Mouse (Mus musculus) CH12.LX (cell line): ENCODE results near the gene Phyhd1. TPM values are rescaled to one million over a fixed set of nuclear protein-coding genes. Genes with fewer than 3 reads are reported as not detected.

Source experiments
- DNase-seq: peaks from one replicate; pipeline ENCODE4 v3.0.0-alpha.2; 2013; ENCODE audit errors: extremely low read depth
- H3K27ac ChIP-seq: 2 replicates; pipeline ENCODE4 v1.5.1; 2012; ENCODE audit warnings: low read depth, mild to moderate bottlenecking, control low read depth, moderate library complexity; ENCODE audit not compliant: insufficient read depth
- H3K27me3 ChIP-seq: replicated peaks from 2 replicates; pipeline ENCODE3; 2012; ENCODE audit warnings: inconsistent platforms
- H3K36me3 ChIP-seq, 2 experiments: replicated peaks in 1 of 2; 2 replicates each; pipeline versions ENCODE3 to v1.6.1; 2012; ENCODE audit warnings: inconsistent platforms in 1 of 2, low read length in 1 of 2, mild to moderate bottlenecking in 1 of 2, mixed read lengths in 1 of 2, moderate library complexity in 1 of 2; ENCODE audit not compliant: control insufficient read depth in 1 of 2, insufficient read depth in 1 of 2
- H3K4me1 ChIP-seq, 2 experiments: 2 replicates each; pipeline ENCODE4 v1.6.1; 2012; ENCODE audit warnings: inconsistent platforms in 1 of 2, moderate library complexity in 1 of 2; ENCODE audit not compliant: insufficient read depth in 2 of 2, control insufficient read depth in 1 of 2
- H3K4me2 ChIP-seq: 2 replicates; pipeline ENCODE4 v1.6.1; 2012; ENCODE audit warnings: low read depth, mild to moderate bottlenecking, control low read depth; ENCODE audit not compliant: poor library complexity, insufficient read depth, severe bottlenecking
- H3K4me3 ChIP-seq, 3 experiments: fragments of 150-350 bp in 1 of 3; sonication (generic) in 1 of 3; replicated peaks in 1 of 3; 2 replicates each; pipeline versions ENCODE3 to v1.5.1; 2011 to 2012; ENCODE audit warnings: low read depth in 2 of 3, low read length in 2 of 3, mild to moderate bottlenecking in 2 of 3, moderate library complexity in 2 of 3, control low read depth in 1 of 3, improper control_type of control experiment in 1 of 3, inconsistent platforms in 1 of 3, mixed read lengths in 1 of 3; ENCODE audit not compliant: poor library complexity in 1 of 3
- H3K79me2 ChIP-seq: replicated peaks from 2 replicates; pipeline ENCODE4 v1.6.1; 2012; ENCODE audit warnings: mild to moderate bottlenecking, moderate library complexity; ENCODE audit not compliant: control insufficient read depth, poor library complexity, insufficient read depth, severe bottlenecking; ENCODE audit errors: extremely low read depth
- H3K9ac ChIP-seq: 2 replicates; pipeline ENCODE4 v1.6.1; 2012; ENCODE audit warnings: low read depth, mild to moderate bottlenecking, control low read depth, moderate library complexity; ENCODE audit not compliant: insufficient read depth
- H3K9me3 ChIP-seq: replicated peaks from 2 replicates; pipeline ENCODE3; 2012; ENCODE audit warnings: low read length, inconsistent platforms, mixed read lengths
- CHD1 ChIP-seq: IDR thresholded peaks from 2 replicates; pipeline ENCODE4 v1.6.1; 2012; ENCODE audit warnings: low read depth, low read length, improper control_type of control experiment, inconsistent platforms
- CHD2 ChIP-seq: IDR thresholded peaks from 2 replicates; pipeline ENCODE4 v1.6.1; 2011; ENCODE audit warnings: low read length, improper control_type of control experiment
- CTCF ChIP-seq, 2 experiments: IDR thresholded peaks in 1 of 2; conservative IDR thresholded peaks in 1 of 2; 2 replicates each; pipeline ENCODE4 v1.5.1; 2011 to 2012; ENCODE audit warnings: low read depth in 2 of 2, low read length in 2 of 2, improper control_type of control experiment in 1 of 2, inconsistent platforms in 1 of 2, mild to moderate bottlenecking in 1 of 2, moderate library complexity in 1 of 2
- EP300 ChIP-seq: IDR thresholded peaks from 2 replicates; pipeline ENCODE4 v1.6.1; 2011; ENCODE audit warnings: low read length, improper control_type of control experiment
- GABPA ChIP-seq: IDR thresholded peaks from 2 replicates; pipeline ENCODE4 v1.6.1; 2012; ENCODE audit warnings: low read depth, low read length, improper control_type of control experiment, inconsistent platforms; ENCODE audit not compliant: insufficient replicate concordance
- HCFC1 ChIP-seq: IDR thresholded peaks from 2 replicates; pipeline ENCODE4 v1.6.1; 2012; ENCODE audit warnings: low read depth, mild to moderate bottlenecking, inconsistent platforms, low read length, improper control_type of control experiment
- JUN ChIP-seq: IDR thresholded peaks from 2 replicates; pipeline ENCODE4 v1.6.1; 2011; ENCODE audit warnings: low read depth, mild to moderate bottlenecking, low read length, improper control_type of control experiment, moderate library complexity; ENCODE audit not compliant: insufficient read depth
- JUND ChIP-seq: conservative IDR thresholded peaks from 2 replicates; pipeline ENCODE4 v1.6.1; 2011; ENCODE audit warnings: low read depth, low read length, improper control_type of control experiment
- KAT2A ChIP-seq: IDR thresholded peaks from 2 replicates; pipeline ENCODE4 v1.6.1; 2012; ENCODE audit warnings: low read length, improper control_type of control experiment, inconsistent platforms; ENCODE audit not compliant: insufficient replicate concordance
- MAX ChIP-seq: IDR thresholded peaks from 2 replicates; pipeline ENCODE4 v1.6.1; 2011; ENCODE audit warnings: low read length, improper control_type of control experiment
- MEF2A ChIP-seq: IDR thresholded peaks from 2 replicates; pipeline ENCODE4 v1.6.1; 2014; ENCODE audit warnings: low read depth, mild to moderate bottlenecking, inconsistent platforms, low read length, improper control_type of control experiment, borderline replicate concordance
- MXI1 ChIP-seq: IDR thresholded peaks from 2 replicates; pipeline ENCODE4 v1.6.1; 2011; ENCODE audit warnings: mild to moderate bottlenecking, low read depth, low read length, improper control_type of control experiment
- MYC ChIP-seq: IDR thresholded peaks from 2 replicates; pipeline ENCODE4 v1.6.1; 2011; ENCODE audit warnings: low read depth, mild to moderate bottlenecking, improper control_type of control experiment, low read length
- NELFE ChIP-seq: IDR thresholded peaks from 2 replicates; pipeline ENCODE4 v1.6.1; 2011; ENCODE audit warnings: low read depth, low read length, improper control_type of control experiment
- NRF1 ChIP-seq: IDR thresholded peaks from 2 replicates; pipeline ENCODE4 v1.6.1; 2014; ENCODE audit warnings: low read depth, mild to moderate bottlenecking, inconsistent platforms, low read length, improper control_type of control experiment, moderate library complexity
- PAX5 ChIP-seq: IDR thresholded peaks from 2 replicates; pipeline ENCODE4 v1.6.1; 2012; ENCODE audit warnings: low read length, inconsistent platforms, mixed read lengths
- POLR2A ChIP-seq: IDR thresholded peaks from 2 replicates; pipeline ENCODE4 v1.6.1; 2011; ENCODE audit warnings: low read depth, mild to moderate bottlenecking, improper control_type of control experiment, low read length
- POLR2AphosphoS2 ChIP-seq: IDR thresholded peaks from 2 replicates; pipeline ENCODE4 v1.6.1; 2011; ENCODE audit warnings: low read depth, low read length, improper control_type of control experiment
- RAD21 ChIP-seq: IDR thresholded peaks from 2 replicates; pipeline ENCODE4 v1.6.1; 2011; ENCODE audit warnings: low read depth, mild to moderate bottlenecking, low read length, improper control_type of control experiment, moderate library complexity
- RCOR1 ChIP-seq: conservative IDR thresholded peaks from 2 replicates; pipeline ENCODE4 v1.6.1; 2012; ENCODE audit warnings: low read depth, mild to moderate bottlenecking, inconsistent platforms, low read length, improper control_type of control experiment
- SMC3 ChIP-seq: IDR thresholded peaks from 2 replicates; pipeline ENCODE4 v1.6.1; 2011; ENCODE audit warnings: low read depth, low read length, improper control_type of control experiment
- TBP ChIP-seq: conservative IDR thresholded peaks from 2 replicates; pipeline ENCODE4 v1.6.1; 2011; ENCODE audit warnings: low read depth, low read length, improper control_type of control experiment
- TCF12 ChIP-seq: IDR thresholded peaks from 2 replicates; pipeline ENCODE4 v1.6.1; 2014; ENCODE audit warnings: low read depth, mild to moderate bottlenecking, inconsistent platforms, low read length, improper control_type of control experiment
- UBTF ChIP-seq: IDR thresholded peaks from 2 replicates; pipeline ENCODE4 v1.6.1; 2012; ENCODE audit warnings: low read depth, mild to moderate bottlenecking, inconsistent platforms, low read length, improper control_type of control experiment, moderate library complexity
- USF1 ChIP-seq: IDR thresholded peaks from 2 replicates; pipeline ENCODE4 v1.6.1; 2014; ENCODE audit warnings: low read depth, mild to moderate bottlenecking, inconsistent platforms, low read length, improper control_type of control experiment
- ZC3H11A ChIP-seq: IDR thresholded peaks from 2 replicates; pipeline ENCODE4 v1.6.1; 2012; ENCODE audit warnings: low read depth, mild to moderate bottlenecking, inconsistent platforms, low read length, improper control_type of control experiment
- ZKSCAN1 ChIP-seq: IDR thresholded peaks from 2 replicates; pipeline ENCODE4 v1.6.1; 2012; ENCODE audit warnings: low read depth, inconsistent platforms, low read length, improper control_type of control experiment, borderline replicate concordance
- ZNF384 ChIP-seq: IDR thresholded peaks from 2 replicates; pipeline ENCODE4 v1.6.1; 2012; ENCODE audit warnings: low read depth, low read length, improper control_type of control experiment, inconsistent platforms
- dilution Hi-C: fragments of 300-500 bp; cut with MboI; formaldehyde crosslinking; loops from 2 replicates; pipeline ENCODE4 v1.14.3; 2020; ENCODE audit warnings: low sequenced_read_pairs; ENCODE audit not compliant: extremely low pct_unique_long_range_greater_than_20kb, extremely low pct_ligation_motif_present
- in situ Hi-C: fragments of 300-500 bp; cut with MboI; formaldehyde crosslinking; loops from 3 replicates; pipeline ENCODE4 v1.14.3; 2019; ENCODE audit warnings: low sequenced_read_pairs, low pct_ligation_motif_present, low pct_unique_long_range_greater_than_20kb, mixed read lengths
- polyA plus RNA-seq: library from polyadenylated mRNA; unstranded; fragments of >175 nt; gene quantifications from 2 replicates; pipeline ENCODE4 v1.2.1, GENCODE M21; 2012; ENCODE audit warnings: low read depth; ENCODE audit not compliant: insufficient read length
- total RNA-seq, 2 experiments: library from RNA; depleted of rRNA; stranded (reverse); fragments of 300-350 nt in 1 of 2; fragments of >200 nt in 1 of 2; gene quantifications; 2 replicates each; pipeline ENCODE4 v1.2.3; 2012 to 2014

Phyhd1 gene
- total and polyA plus RNA-seq, 3 experiments = 7.1 to 9.7 (median 8.9) TPM

GRCm38 (mm10) chr2:30316136-30316535 is 50.1 kb downstream of the Phyhd1 start:
- DNase-seq = peak; percentile 8

DNA sequence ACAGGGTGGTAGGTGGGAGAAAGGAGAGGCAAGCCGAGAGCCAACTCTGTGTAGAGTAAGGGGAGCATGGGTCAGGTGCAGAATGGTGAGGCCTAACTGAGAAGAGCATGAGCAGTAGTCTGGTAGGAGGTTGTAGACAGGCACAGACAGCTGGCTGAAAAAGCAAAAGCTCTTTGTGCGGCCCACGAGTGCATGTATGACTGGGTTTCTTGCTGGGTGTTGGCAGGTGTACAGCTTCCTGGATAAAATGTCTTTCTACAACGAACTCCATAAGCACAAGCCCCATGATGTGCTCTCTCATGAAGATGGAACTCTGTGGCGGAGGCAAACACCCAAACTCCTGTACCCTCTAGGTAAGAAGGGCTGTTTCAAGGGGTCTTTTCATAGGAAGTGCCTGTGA is 51.0 kb downstream of the Phyhd1 start:
- dilution Hi-C loops = no loop called here
- Histone ChIP-seq H3K9me3 (no peaks in the 10 kb centered on the region), H3K27ac (no peak overlapping the region), H3K79me2 (no peaks in the 10 kb centered on the region), H3K4me1 (no peaks in the 10 kb centered on the region), H3K4me3 (no peak overlapping the region), H3K36me3 (peaks cover 63 to 91% of the 10 kb centered on the region in 2 experiments), H3K27me3 (no peaks in the 10 kb centered on the region), H3K9ac (no peak overlapping the region), H3K4me2 (no peak overlapping the region)
- DNase-seq = no peak
- in situ Hi-C loops = no loop called here
- TF ChIP-seq CHD1 (no peak), CTCF (conservative IDR thresholded peaks at IDR 0.05 in 1 of 2, IDR thresholded peaks at IDR 0.05 in 1 of 2; ENCODE audit: low read depth in 2 of 2, low read length in 2 of 2) (no peak), SMC3 (no peak), KAT2A (no peak), MYC (no peak), JUN (no peak), GABPA (no peak), TBP (no peak), NELFE (no peak), EP300 (no peak), ZC3H11A (no peak), RCOR1 (no peak), USF1 (no peak), ZNF384 (no peak), ZKSCAN1 (no peak), NRF1 (no peak), HCFC1 (no peak), MAX (no peak), MEF2A (no peak), MXI1 (no peak)

More at GRCm38 (mm10) chr2:30316136-30316535, 50.1 kb downstream of the Phyhd1 start:
- dilution Hi-C loops = no loop called here
- no peak for TF ChIP-seq UBTF
- TF ChIP-seq SMC3 = no peak
- TF ChIP-seq ZC3H11A = no peak
- no peak for TF ChIP-seq TCF12
- no peak for TF ChIP-seq PAX5
- no peak for TF ChIP-seq JUND
- TF ChIP-seq RAD21 = no peak
- TF ChIP-seq MEF2A = no peak
- no peak for TF ChIP-seq RCOR1
- no peak for TF ChIP-seq HCFC1
- TF ChIP-seq KAT2A = no peak
- no peak for TF ChIP-seq POLR2AphosphoS2
- TF ChIP-seq ZKSCAN1 = no peak
- TF ChIP-seq POLR2A = no peak
- no peak for TF ChIP-seq CHD2
- TF ChIP-seq ZNF384 = no peak
- no peak for TF ChIP-seq USF1
- TF ChIP-seq, all 38 proteins: peak for 0
- Histone ChIP-seq H3K27ac (no peak overlapping the region), H3K4me1 (no peaks in the 10 kb centered on the region), H3K9ac (no peak overlapping the region), H3K4me2 (no peak overlapping the region), H3K4me3 (no peak overlapping the region), H3K9me3 (no peaks in the 10 kb centered on the region), H3K79me2 (no peaks in the 10 kb centered on the region), H3K27me3 (no peaks in the 10 kb centered on the region), H3K36me3 (peaks cover 62 to 89% of the 10 kb centered on the region in 2 experiments)
- in situ Hi-C loops = no loop called here
